Mouse (Mus musculus) limb, embryonic 12.5 days (tissue): Measurements from ENCODE around the gene S1pr1. TPM values are rescaled to one million over a fixed set of nuclear protein-coding genes. Genes with fewer than 3 reads are reported as not detected.

Experiments
- ATAC-seq: fragments of 200-750 bp; cut with Nextera tagmentation; 2 replicates; pipeline ENCODE4 v1.8.0; 2017; ENCODE audit warnings: low read depth, moderate TSS enrichment; ENCODE audit not compliant: insufficient number of reproducible peaks, insufficient read depth, low FRiP score, low TSS enrichment
- H3K27ac ChIP-seq: fragments of 300-500 bp; sonication (generic); 2 replicates; pipeline ENCODE4 v1.5.1; 2016; ENCODE audit warnings: mild to moderate bottlenecking, moderate library complexity
- H3K27me3 ChIP-seq: fragments of 300-500 bp; sonication (generic); 2 replicates; pipeline ENCODE4 v1.6.1; 2016; ENCODE audit warnings: mild to moderate bottlenecking, moderate library complexity
- H3K36me3 ChIP-seq: fragments of 300-500 bp; sonication (generic); 2 replicates; pipeline ENCODE4 v1.6.1; 2016; ENCODE audit warnings: mild to moderate bottlenecking, moderate library complexity
- H3K4me1 ChIP-seq: fragments of 300-500 bp; sonication (generic); replicated peaks from 2 replicates; pipeline ENCODE4 v1.6.1; 2016
- H3K4me2 ChIP-seq: fragments of 300-500 bp; sonication (generic); 2 replicates; pipeline ENCODE4 v1.6.1; 2016; ENCODE audit warnings: mild to moderate bottlenecking, moderate library complexity
- H3K4me3 ChIP-seq: fragments of 300-500 bp; sonication (generic); replicated peaks from 2 replicates; pipeline ENCODE4 v1.5.1; 2016; ENCODE audit warnings: mild to moderate bottlenecking
- H3K9ac ChIP-seq: fragments of 300-500 bp; sonication (generic); replicated peaks from 2 replicates; pipeline ENCODE4 v1.6.1; 2016; ENCODE audit warnings: mild to moderate bottlenecking, moderate library complexity
- H3K9me3 ChIP-seq: fragments of 300-500 bp; sonication (generic); 2 replicates; pipeline ENCODE4 v1.6.1; 2016; ENCODE audit warnings: mild to moderate bottlenecking, moderate library complexity
- WGBS: fragments of 180-500 bp; shearing (Covaris S2); methylation state at CpG from one replicate; pipeline ENCODE4 v1.1.7; 2016; 5-methylcytosine and 5-hydroxymethylcytosine counted together
- polyA plus RNA-seq: library from polyadenylated mRNA; unstranded; fragments of >200 nt; fragmentation: Nextera tagmentation; extraction: Ambion mirVana; gene quantifications from 2 replicates; pipeline ENCODE4 v1.2.1, GENCODE M21; 2016

The S1pr1 gene
- polyA plus RNA-seq, 1 experiment from 2014 or later: 17.0 TPM

DNA sequence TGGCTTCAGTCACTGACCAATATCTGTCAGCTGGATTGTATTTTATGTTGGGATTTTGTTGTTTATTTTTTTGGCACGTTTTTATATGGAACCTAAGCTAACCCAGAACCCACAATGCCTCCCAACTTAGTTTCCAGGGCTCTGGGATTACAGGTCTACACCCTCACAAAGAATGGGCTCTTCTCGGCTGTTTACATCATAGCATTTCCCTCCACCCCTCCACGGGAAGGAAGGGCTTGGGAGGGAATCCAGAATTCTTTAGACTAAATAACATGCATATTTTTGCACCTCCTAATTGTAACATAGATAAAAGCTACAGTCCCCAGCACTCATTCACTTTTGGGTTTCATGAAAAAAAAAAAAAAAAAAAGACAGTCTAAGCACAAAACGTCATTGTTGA lies 22.0 kb downstream of the S1pr1 start:
- H3K27ac ChIP-seq: no peak overlapping the region
- WGBS: 74% methylated on average over 4 of the region's 4 CpGs
- no peaks in the 10 kb centered on the region for H3K9me3 ChIP-seq
- ATAC-seq: no peak
- H3K36me3 ChIP-seq: no peaks in the 10 kb centered on the region
- H3K4me3 ChIP-seq: no peak overlapping the region
- H3K4me1 ChIP-seq: no peaks in the 10 kb centered on the region
- H3K9ac ChIP-seq: no peak overlapping the region
- no peak overlapping the region for H3K4me2 ChIP-seq
- no peaks in the 10 kb centered on the region for H3K27me3 ChIP-seq

DNA sequence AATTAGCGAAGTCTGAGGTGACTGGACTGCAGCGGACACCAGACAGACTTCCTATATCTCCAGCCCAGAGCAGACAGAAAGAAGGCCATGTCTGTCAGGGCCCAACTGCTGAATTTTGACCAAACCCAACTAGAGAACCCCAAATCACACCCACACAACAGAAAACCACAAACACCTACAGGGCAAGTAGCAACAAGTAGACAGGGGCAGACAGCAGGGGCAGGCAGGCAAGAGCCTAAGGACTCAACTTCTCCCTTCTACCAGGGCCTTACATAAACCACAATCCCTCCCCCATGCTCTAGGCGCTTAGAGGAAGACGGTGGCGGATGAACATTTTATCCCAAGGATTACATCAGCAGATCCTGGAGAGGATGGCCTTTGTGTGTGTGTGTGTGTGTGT lies 22.5 kb downstream of the S1pr1 start:
- Histone ChIP-seq H3K27ac (no peak overlapping the region), H3K27me3 (no peaks in the 10 kb centered on the region), H3K4me3 (no peak overlapping the region), H3K4me1 (no peaks in the 10 kb centered on the region), H3K9me3 (no peaks in the 10 kb centered on the region), H3K9ac (no peak overlapping the region), H3K4me2 (no peak overlapping the region), H3K36me3 (no peaks in the 10 kb centered on the region)
- WGBS: 88% methylated on average over 5 of the region's 5 CpGs
- no peak for ATAC-seq

DNA sequence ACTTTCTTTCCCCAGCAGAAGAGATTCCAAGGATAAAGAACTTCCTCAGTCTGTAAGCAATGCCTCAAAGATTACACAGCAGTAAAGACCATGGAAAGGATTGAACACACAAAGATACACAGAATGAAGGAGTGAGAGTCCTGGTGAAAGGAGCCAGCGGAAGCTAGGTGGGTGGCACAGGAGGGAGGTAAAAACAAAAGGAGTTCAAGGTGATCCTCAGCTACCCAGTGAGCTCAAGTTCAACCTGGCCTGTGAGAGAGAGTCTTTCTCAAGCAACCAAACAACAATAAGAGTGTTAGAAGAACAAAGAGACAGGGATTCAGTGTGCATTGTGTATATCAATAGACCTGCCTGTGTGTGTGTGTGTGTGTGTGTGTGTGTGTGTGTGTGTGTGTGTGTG lies 25.0 kb downstream of the S1pr1 start:
- Histone ChIP-seq H3K27me3 (no peaks in the 10 kb centered on the region), H3K9ac (no peak overlapping the region), H3K36me3 (no peaks in the 10 kb centered on the region), H3K4me2 (no peak overlapping the region), H3K9me3 (no peaks in the 10 kb centered on the region), H3K4me1 (no peaks in the 10 kb centered on the region), H3K4me3 (no peak overlapping the region), H3K27ac (no peak overlapping the region)
- 81% methylated on average over 1 of the region's 1 CpGs for WGBS
- no peak for ATAC-seq

DNA sequence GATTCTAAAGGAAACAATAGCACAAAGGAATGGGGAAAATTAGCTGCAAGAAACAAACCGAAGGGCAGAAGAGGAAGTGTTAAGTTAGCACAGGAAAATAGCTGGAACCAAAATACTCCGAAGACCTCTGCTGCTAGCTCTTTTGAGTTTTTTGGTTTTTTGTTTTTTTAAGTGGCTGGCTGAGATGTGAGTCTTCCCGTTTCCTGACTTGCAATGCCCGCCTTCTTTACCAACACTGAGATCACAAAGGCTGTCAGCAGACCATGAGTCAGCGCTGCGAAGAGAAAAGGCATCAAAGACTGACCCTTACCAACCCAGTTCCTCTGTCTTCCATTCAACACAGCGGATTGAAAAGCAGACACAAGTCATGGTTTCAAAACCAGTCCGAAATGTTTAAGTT lies 25.5 kb downstream of the S1pr1 start:
- H3K4me2 ChIP-seq: no peak overlapping the region
- H3K9me3 ChIP-seq: no peaks in the 10 kb centered on the region
- 66% methylated on average over 8 of the region's 8 CpGs for WGBS

DNA sequence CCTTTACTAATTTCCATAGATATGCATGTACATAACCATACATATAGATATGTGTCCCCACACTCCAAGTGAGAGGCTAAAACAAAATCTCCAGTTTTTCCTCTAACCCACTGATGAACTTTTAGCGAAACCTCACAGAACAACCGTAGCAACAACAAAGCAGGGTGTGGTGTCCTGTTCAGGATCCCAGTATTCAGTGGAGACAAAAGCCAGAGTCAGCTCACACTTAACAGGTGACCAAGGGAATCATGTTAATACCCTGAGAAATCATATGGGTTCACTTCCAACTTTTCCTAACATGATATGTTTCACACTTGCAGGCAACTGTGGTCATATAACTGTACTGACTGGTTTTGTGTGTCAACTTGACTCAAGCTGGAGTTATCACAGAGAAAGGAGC lies 27.1 kb downstream of the S1pr1 start:
- no peak overlapping the region for H3K27ac ChIP-seq
- no peaks in the 10 kb centered on the region for H3K27me3 ChIP-seq
- no peak overlapping the region for H3K4me2 ChIP-seq
- no peaks in the 10 kb centered on the region for H3K4me1 ChIP-seq
- no peak for ATAC-seq
- no peaks in the 10 kb centered on the region for H3K9me3 ChIP-seq
- no peak overlapping the region for H3K9ac ChIP-seq
- WGBS: 89% methylated on average over 2 of the region's 2 CpGs
- no peaks in the 10 kb centered on the region for H3K36me3 ChIP-seq
- no peak overlapping the region for H3K4me3 ChIP-seq

More for the DNA sequence above, 25.5 kb downstream of the S1pr1 start:
- Histone ChIP-seq H3K36me3 (no peaks in the 10 kb centered on the region), H3K9ac (no peak overlapping the region), H3K4me3 (no peak overlapping the region), H3K27me3 (no peaks in the 10 kb centered on the region), H3K4me1 (no peaks in the 10 kb centered on the region), H3K27ac (no peak overlapping the region)
- no peak for ATAC-seq

DNA sequence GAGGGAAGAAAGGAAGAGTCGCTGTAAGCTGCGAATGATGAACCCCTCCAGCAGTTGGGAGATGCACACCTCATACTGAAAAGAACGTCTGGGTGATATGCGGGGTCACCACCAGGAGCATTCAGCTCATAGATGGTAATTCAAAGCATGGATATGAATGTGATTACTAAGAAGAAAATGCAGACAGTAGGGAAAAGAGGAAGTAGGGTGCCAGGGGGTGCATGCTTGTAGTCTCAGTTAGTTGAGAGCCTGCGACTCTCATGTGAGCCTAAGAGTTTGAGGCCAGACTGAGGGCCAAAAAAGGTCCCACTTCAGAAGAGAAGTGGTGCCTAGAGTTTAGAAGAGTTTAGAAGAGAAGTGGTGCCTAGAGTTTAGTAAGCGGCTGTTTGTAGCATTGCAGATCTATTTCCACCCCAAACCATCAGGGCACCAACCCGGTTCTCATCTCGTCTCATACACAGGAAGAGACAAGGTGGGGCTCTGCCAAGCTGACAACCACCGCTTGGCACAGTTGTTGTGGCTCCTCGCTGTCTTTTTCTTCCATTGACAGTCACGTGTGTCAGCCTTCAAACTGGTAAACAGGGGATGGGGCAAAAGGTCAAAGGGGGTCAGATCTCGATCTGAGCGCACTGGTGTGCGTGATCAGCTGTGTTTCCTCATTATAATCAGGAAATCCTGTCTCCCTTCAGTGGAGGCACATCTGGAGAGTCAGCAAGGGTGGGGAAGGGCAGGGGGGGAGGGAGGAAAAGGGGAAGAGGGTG lies 32.4 kb downstream of the S1pr1 start:
- H3K9ac ChIP-seq: no peak overlapping the region
- H3K36me3 ChIP-seq: no peaks in the 10 kb centered on the region
- H3K4me2 ChIP-seq: no peak overlapping the region
- no peaks in the 10 kb centered on the region for H3K4me1 ChIP-seq
- H3K27ac ChIP-seq: no peak overlapping the region
- H3K27me3 ChIP-seq: no peaks in the 10 kb centered on the region
- H3K4me3 ChIP-seq: no peak overlapping the region
- no peaks in the 10 kb centered on the region for H3K9me3 ChIP-seq
- WGBS: 74% methylated on average over 14 of the region's 14 CpGs
- ATAC-seq: no peak

DNA sequence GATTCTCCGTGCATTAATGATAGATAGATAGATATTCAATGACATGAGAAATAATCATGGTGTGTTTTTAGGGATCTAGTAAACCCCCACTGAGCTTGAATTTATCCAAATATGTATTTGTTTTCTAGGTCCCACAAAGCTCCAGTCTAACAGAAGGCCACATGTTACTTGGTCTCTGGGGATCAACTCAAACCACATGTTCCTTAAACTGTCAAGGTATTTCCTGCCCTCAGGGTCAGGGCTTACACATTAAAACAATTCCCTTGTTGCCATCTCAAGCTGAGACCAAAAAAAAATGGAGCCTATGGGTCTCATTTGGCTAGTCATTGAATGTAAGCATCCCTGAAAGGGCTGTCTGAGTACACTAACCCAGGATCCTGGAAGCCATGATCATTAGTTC lies 33.7 kb downstream of the S1pr1 start:
- Histone ChIP-seq H3K4me1 (no peaks in the 10 kb centered on the region), H3K9ac (no peak overlapping the region), H3K36me3 (no peaks in the 10 kb centered on the region), H3K9me3 (no peaks in the 10 kb centered on the region), H3K4me2 (no peak overlapping the region), H3K27me3 (no peaks in the 10 kb centered on the region), H3K27ac (no peak overlapping the region), H3K4me3 (no peak overlapping the region)
- WGBS: 94% methylated on average over 1 of the region's 1 CpGs
- no peak for ATAC-seq

DNA sequence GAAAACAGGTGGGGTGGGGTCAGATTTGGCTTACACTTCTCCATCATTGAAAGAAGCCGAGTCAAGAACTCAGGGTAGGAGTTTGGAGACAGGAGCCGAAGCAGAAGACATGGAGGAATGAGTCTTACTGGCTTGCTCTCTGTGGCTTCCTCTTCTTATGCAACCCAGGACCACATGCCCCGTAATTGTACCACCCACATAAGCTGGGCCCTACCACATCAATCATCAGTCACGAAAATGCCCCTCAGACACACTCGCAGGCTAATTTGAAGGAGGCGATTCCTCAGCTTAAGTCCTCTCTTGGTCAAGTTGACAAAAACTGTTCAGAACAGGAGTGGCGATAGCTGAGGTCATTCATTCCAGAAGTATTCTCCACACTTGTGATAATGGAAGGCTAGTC lies 35.9 kb downstream of the S1pr1 start:
- H3K4me1 ChIP-seq: no peaks in the 10 kb centered on the region
- H3K9me3 ChIP-seq: no peaks in the 10 kb centered on the region
- no peak overlapping the region for H3K9ac ChIP-seq
- H3K27ac ChIP-seq: no peak overlapping the region
- H3K4me3 ChIP-seq: no peak overlapping the region
- ATAC-seq: no peak
- H3K27me3 ChIP-seq: no peaks in the 10 kb centered on the region
- H3K4me2 ChIP-seq: no peak overlapping the region
- H3K36me3 ChIP-seq: no peaks in the 10 kb centered on the region
- 87% methylated on average over 7 of the region's 7 CpGs for WGBS

DNA sequence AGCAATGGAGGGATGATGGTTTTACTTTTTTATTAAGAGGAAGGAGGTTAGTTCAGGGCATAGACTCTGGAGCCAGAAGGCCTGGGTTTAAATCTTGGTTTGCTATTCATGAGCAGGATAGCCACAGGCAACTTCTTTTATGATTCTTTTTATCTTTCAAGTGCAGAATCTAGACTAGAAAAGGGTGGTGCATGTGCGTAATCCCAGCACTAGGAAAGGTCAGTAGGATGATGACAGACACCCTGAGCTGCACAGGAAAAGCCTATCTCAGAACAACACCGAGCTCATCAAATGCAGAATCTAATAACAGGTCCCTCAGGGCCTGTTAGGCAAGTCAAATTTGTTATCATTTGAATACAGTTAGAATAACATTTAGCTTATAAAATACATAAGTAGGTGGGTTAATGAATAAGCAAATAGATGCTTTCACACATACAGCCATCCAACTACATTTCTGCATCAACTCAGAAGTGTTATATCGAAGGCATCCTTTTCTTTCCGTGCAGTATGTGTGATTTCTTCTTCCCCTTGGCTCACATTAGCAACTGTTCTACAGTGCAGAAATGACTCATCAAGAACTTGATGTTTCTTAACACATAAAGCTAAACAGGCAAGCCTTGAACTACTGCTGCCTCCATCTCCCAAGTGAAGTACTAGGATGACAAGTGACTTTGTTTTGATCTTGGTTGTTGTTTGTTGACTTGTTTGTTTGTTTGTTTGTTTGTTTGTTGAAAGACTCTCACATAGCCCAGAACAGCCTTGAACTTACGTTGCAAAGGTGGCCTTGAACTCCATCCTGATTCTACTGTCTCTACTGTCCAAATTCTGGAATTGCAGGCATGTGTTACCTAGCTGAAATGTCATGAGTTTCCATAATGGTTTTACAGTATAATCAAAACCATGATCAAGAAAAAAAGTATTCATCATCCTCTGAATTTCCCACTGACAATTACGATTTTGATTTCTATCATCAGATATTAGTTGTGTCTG lies 39.0 kb downstream of the S1pr1 start:
- H3K36me3 ChIP-seq: no peaks in the 10 kb centered on the region
- no peaks in the 10 kb centered on the region for H3K9me3 ChIP-seq
- H3K4me1 ChIP-seq: no peaks in the 10 kb centered on the region
- no peak overlapping the region for H3K9ac ChIP-seq
- H3K4me2 ChIP-seq: no peak overlapping the region
- H3K27ac ChIP-seq: no peak overlapping the region
- H3K4me3 ChIP-seq: no peak overlapping the region
- 88% methylated on average over 6 of the region's 6 CpGs for WGBS
- no peak for ATAC-seq
- no peaks in the 10 kb centered on the region for H3K27me3 ChIP-seq

DNA sequence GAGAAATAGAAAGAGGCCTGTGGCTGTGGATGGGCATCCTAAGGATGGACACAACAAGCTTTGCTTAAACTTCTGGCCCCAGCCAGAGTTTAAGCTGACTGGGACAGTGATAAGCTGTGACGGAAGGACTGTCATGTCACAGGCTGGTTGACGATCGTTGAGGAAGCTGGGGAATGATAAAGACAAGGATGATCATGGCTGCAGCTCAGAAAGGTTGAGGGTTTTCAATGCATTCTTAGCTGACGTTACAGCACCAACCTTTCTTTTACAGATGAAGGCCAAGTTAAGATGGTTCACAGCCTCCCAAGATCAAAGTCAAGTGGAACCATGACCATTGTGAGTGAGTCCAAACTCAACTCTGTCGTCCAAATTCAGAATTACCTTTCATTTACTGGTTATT lies 40.2 kb downstream of the S1pr1 start:
- 87% methylated on average over 5 of the region's 5 CpGs for WGBS
- ATAC-seq: no peak
- Histone ChIP-seq H3K27ac (no peak overlapping the region), H3K9ac (no peak overlapping the region), H3K4me1 (no peaks in the 10 kb centered on the region), H3K4me3 (no peak overlapping the region), H3K27me3 (no peaks in the 10 kb centered on the region), H3K4me2 (no peak overlapping the region), H3K36me3 (no peaks in the 10 kb centered on the region), H3K9me3 (no peaks in the 10 kb centered on the region)

DNA sequence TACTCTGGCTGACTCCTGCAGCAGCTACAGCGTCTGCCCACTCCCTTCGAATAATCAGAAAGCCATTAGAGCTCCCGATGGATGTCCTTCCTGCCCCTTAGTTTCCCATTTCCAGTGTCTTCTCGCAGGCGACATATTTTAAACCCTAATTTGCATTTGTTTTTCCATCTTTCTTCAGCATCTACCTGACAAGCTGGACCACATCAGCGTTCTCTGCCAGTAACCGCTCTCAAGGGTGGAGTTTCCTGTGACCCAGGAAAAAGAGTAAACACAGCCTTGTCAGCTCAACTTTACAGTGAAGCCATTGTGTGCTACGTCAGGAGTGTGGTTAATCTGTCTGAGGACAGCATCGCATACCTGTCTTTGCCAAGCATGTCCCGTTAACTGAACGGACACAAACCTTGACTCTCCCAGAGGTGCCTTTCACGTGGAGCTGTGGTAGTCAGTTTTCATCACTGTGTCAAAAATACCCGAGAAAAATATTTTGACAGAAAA lies 41.2 kb downstream of the S1pr1 start:
- H3K4me3 ChIP-seq: no peak overlapping the region
- H3K9me3 ChIP-seq: no peaks in the 10 kb centered on the region
- H3K27me3 ChIP-seq: no peaks in the 10 kb centered on the region
- no peak for ATAC-seq
- H3K27ac ChIP-seq: no peak overlapping the region
- H3K36me3 ChIP-seq: no peaks in the 10 kb centered on the region
- WGBS: 64% methylated on average over 13 of the region's 13 CpGs
- H3K4me2 ChIP-seq: no peak overlapping the region
- no peaks in the 10 kb centered on the region for H3K4me1 ChIP-seq
- H3K9ac ChIP-seq: no peak overlapping the region
